Mouse (Mus musculus): ENCODE data around the gene Lrrc4.

Gene Lrrc4

GRCm38 (mm10) chr6:28767891-28768481 lies 63.6 kb downstream of the Lrrc4 start:
- DNase-seq (ENCODE audit: low read depth): no peak

DNA sequence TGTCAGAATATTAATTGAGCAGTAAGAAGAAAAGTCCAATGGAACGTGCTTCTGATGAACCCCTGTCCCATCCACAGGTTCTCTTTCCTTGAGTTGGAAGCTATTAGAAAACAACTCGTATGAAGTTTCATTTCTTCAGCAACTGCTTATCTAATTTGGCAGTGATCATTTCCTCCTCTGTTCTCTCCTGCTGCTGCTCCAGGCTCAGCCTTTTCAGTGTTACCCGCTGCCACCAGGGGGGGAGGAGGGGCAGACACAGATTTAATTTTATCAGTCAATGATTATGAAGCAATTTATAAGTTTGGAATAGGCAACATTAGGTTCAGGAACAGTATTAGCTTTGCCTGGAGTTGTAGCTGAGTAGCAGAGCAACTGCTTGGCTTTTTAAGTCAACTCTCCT lies 64.9 kb downstream of the Lrrc4 start:
- no peak for DNase-seq (ENCODE audit: low read depth)

DNA sequence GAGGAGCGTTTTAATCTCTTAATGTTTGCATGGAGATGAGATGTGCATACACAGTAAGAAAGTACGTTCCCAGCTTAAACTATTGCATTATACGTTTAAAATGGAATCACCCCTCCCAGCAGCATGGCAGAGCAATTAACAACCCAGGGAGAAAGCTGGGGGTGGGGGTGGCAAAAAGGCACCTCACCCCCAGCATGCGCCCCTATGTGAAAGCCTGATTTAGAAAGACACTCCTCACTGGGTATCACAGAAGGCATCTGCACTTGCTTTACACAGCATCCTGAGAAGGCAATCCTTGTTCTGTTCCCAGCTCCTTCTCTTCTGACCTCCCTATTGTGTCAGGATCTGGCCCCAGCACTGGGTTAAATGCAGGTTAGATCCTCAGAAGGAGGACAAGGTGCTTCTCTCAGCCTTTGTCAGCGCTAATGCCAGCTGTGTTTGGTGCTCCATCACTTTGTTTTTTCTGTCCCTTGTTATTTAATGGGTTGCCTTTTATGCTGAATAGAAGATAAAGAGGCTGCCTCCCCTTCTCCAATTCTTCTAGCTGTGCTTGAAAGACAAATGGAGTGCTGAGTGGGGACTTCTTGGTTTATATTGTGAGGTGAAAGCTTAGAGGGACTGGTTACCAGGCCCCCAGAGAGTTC lies 69.3 kb downstream of the Lrrc4 start:
- no peak for DNase-seq (ENCODE audit: low read depth)

- DNase-seq (ENCODE audit: low read depth): no peak
Measured at GRCm38 (mm10) chr6:28761728-28762127, 69.8 kb downstream of the Lrrc4 start.

DNA sequence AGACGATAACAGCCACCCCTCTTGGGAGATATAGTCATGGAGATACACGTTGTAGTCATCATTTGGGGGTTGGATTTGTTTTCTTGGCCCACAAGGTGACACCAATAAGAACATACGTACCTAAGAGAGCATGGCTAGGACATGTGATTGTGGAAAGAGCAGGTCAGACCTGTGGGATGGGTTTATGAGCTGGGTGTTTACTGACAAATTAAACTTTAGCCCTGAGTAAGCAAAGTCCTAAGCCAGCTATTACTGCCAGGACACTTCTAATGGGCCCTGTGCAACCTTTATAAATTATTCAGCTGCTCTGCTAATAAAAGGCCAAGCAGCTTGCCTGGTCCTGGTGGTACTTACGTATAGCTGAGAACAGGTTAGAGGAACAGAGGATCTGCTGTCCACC lies 73.3 kb downstream of the Lrrc4 start:
- DNase-seq (ENCODE audit: low read depth): no peak

DNA sequence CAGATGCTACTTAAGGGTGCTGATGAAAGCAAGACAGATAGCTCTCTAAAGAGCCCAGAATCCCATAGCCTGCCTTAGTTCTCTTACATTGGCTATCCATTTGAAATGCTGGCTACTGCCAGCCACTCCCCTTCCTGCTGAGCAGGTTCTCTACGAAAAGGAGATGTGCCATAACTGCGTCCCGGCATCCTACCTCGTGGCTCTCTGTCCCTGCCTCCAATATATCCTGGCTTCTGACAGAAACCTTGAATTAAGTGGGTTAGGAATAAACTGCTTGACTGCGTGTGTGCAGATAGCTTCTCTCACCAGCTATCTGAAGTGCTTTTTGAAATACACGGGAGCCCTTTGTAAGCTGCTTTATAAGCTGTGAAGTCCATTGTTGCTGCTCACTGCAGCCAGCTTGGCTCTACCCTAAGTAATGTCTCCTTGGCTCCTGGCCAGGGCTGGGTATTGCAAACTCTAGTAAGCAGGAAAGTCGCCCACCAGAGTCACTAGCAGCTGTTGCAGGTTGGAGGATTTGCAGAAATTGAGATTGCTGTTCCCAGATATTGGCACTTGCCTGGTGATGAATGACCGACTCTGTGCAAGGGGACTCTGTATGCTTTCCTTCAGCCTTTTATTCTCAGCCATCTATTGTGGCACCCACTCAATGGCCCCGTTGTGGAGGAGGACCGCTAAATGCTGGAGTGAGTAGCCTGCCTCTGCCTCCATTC lies 75.1 kb downstream of the Lrrc4 start:
- DNase-seq (ENCODE audit: low read depth): no peak

DNA sequence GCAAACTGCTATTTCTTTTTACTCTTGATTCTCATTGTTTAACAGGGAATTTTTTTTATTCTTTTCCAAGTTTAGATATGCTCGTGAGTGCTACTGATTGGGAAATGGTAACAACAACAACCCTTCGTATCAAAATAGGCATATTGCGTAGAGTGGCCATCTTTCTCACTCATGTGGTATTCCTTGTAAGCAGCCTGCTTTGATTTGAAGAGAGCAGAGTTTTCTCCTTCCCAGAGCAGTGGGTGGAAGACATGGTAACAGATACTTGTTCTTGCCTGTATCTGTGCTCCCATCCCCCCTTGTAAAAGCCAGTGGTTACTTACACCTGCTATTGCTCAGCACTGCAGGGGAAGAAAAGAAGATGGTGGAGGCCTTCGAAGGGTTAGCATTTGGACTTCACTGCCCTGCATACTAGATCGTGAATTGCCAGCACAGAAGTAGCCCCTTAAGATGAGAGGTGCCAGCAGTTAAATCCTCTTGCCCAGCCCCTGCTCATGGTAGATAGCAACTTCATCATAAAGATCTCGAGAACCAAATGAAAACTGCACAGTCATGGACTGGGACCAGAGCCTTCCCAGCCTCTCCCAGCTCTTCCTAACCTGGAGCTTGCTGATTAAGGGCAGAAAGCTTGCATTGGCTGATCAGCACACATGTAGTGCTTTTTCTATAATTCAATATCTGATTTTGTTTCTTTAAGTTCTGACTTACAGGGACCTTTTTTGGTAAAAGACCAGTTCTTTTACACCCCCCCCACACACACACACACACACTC lies 77.2 kb downstream of the Lrrc4 start:
- DNase-seq (ENCODE audit: low read depth): no peak

DNA sequence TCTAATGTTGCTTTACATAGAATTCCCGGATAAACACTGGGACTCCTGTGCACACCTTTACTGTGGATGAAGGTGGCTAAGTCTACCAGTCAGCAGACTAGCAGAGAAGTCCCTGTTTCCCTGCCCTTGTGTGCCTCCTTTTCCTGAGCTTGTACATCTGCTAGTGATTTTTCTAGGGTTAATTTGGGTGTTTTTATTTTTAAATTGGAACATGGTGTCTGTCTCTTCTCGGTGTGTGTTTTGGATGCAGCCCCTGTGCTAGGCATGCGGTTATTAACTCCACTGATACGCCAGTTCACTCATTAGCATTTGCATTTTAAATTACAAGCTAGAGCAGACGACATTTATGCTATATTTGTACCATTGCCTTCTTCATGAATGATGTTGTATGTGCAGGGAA lies 77.9 kb downstream of the Lrrc4 start:
- no peak for DNase-seq (ENCODE audit: low read depth)

- DNase-seq (ENCODE audit: low read depth): no peak
Measured at GRCm38 (mm10) chr6:28753217-28753616, 78.3 kb downstream of the Lrrc4 start.

GRCm38 (mm10) chr6:28751186-28751585 lies 80.4 kb downstream of the Lrrc4 start:
- DNase-seq (ENCODE audit: low read depth): no peak

GRCm38 (mm10) chr6:28749224-28749623 lies 82.3 kb downstream of the Lrrc4 start:
- no peak for DNase-seq (ENCODE audit: low read depth)

DNA sequence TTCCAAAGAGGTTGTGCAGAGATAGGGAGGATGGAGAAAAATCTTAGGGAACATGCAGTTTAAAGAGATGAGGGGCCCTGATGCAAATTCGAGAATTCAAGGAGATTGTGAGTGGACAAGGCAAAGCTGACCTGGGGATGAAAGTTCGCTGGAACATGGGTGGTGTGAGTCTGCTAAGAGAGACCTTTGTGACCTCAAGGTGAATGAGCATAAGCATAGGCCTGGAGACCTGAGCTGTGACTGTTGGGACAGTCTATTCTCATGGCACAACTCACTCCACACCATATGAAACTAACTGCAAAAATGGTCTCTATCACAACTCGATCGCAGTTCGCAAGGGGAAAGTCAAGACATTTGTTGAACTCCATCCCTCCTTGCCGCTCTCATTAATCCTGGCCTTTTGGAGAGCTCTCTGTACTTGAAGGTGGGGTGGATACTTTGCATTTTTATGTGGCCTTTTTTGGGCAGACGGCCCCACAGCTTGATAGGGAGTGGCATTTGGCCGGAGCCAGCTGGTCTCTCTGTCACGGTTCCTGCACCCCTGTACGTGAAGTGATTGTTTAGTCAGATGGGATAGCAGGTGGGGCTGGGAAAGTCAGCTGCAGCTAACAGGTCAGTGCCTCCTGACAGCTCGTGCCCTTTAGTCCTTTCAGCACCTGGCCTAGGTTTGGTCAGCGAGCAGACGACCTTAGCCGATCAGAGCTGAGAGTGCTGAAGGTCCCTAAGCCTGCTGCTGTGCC lies 83.4 kb downstream of the Lrrc4 start:
- DNase-seq (ENCODE audit: low read depth): no peak

DNA sequence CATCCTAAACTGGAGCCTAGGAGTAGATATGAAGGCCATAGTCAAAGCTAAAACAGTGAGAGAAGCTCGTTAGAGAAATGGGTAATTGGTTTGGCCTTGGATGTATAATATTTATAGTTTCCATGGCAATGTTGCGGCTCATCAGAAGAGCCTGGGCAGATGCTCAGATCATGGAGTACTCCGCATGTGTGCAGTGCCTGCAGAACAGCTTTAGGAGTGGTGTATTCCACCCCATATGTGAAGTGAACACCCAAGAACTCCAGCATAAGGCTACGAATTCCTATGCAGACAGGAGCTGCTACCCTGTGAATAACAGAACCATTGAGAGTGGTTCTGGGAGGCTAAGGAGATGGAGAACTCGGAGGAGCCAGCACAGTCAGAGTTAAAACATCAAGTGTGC lies 84.5 kb downstream of the Lrrc4 start:
- DNase-seq (ENCODE audit: low read depth): no peak

- DNase-seq (ENCODE audit: low read depth): no peak
Measured at GRCm38 (mm10) chr6:28745864-28746263, 85.7 kb downstream of the Lrrc4 start.

GRCm38 (mm10) chr6:28743586-28743985 lies 88.0 kb downstream of the Lrrc4 start:
- DNase-seq (ENCODE audit: low read depth): no peak

DNA sequence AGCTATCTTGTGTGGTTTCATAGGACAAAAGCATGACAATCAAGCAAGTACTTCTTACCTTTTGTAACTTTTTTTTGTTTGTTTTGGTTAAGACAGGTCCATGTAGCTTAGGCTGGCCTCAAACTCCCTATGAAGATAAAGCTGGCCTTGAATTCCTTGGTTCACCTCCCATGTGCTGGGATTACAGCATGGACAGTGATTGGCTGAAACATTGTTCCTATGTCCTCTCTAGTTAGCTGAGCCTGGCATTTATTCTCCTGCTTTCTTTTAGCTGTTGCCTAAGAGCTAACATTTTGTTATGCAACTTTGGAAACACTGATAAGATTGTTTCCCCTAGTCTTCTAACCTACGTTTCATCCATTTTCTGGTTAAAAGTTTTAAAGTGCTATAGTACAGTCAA lies 93.9 kb downstream of the Lrrc4 start:
- DNase-seq (ENCODE audit: low read depth): no peak

GRCm38 (mm10) chr6:28736665-28737064 lies 94.9 kb downstream of the Lrrc4 start:
- no peak for DNase-seq (ENCODE audit: low read depth)

DNA sequence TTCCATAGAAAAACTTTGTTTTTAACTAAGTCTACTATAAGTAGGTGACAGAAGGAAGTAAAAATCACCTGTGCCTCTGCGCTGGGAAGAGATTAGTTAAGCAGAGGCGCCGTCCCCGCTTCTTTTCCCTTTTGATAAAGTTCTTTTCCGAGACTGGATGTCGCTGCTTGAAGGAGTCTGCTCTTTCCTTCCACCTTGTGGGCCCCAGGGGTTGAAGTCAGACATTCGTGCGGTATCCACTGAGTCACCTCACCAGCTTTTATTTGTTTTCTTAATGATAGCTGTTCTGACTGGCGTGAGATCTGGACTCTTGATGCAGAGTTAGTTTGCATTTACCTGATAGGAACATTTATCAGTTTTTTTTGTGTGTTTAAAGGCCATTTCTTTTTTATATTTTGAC lies 96.4 kb downstream of the Lrrc4 start:
- DNase-seq (ENCODE audit: low read depth): no peak

- no peak for DNase-seq (ENCODE audit: low read depth)
Measured at GRCm38 (mm10) chr6:28733884-28734647, 97.5 kb downstream of the Lrrc4 start.

DNA sequence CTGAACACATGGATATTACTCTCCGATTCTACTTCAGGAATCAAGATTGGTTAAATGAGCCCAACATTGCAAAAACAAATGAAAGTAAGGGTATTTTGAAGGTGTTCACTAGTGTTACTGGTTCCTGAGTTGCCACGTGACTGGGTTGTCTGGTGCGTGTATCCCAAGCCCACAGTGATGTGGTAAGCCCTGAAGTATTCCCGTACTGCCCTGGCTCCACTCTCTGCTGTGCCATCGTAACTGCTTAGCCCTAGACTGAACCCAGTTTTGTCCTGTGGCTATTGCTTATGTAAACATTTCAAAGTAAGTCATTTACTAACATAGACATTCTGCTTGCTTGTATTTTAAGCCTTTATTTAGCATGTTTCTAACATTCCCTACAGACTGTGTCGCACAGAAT lies 100.3 kb downstream of the Lrrc4 start:
- DNase-seq (ENCODE audit: low read depth): no peak

DNA sequence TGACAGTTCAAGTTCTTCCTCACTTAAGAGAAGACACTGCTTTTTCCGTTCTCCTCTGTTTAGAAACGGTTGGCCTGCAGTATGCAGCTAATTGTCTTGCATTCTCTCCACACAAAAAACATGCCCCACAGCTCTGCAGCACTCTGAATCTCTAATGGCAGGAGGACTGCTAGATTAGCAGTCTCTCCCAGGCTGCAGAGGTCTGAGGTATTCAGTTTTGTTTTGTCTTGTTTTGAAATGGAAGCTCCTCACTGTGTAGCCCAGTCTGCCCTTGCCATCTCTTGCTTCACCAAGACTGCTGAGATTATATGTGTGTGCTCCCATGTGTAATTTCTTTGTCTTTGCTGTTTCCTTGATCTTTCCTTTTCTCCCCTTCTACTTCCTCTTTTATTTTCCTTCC lies 101.9 kb downstream of the Lrrc4 start:
- no peak for DNase-seq (ENCODE audit: low read depth)
